Mouse (Mus musculus): Measurements from ENCODE around the gene Msl2. TPM values are rescaled to one million over a fixed set of nuclear protein-coding genes. Genes with fewer than 3 reads are reported as not detected.

The Msl2 gene
- polyA plus RNA-seq, 1 experiment from 2014 or later, result 4.7 TPM

DNA sequence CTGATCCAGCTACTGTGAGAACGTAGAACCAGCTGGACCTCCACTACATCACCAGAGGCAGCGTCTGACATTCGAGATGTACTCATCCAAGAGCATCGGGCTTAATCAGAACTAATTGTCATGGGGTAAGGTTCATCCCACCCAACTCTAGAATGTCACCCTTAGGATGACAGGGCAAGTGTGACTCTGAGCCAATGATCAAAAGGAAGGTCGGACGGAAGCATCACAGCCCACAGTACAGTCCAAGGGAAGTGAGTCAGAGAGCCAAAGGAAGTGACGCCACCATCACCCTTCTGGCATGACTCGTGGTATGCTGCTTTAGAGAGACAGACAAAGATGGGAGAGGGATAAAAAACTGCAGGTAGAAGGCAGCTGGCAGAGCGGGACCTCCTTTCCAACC is 31.7 kb upstream of the Msl2 start:
- no peak for ATAC-seq (replicated peaks; ENCODE audit: low FRiP score)

GRCm38 (mm10) chr9:101045710-101046338 is 28.1 kb upstream of the Msl2 start:
- H3K4me3 ChIP-seq (ENCODE audit: low read depth, low read length), result no peak overlapping the region
- no peaks in the 10 kb centered on the region for H3K36me3 ChIP-seq (ENCODE audit: control insufficient read depth, insufficient read depth, low read length)
- no peak overlapping the region for H3K27ac ChIP-seq (ENCODE audit: low read depth, low read length)
- H3K4me1 ChIP-seq (replicated peaks; ENCODE audit: control insufficient read depth, insufficient read depth, low read length), result 0 out of 2 replicates have a peak, but pooled peaks cover 4% of the 10 kb centered on the region
- DNase-seq (ENCODE audit: low spot score), result no peak
- no peaks in the 10 kb centered on the region for H3K27me3 ChIP-seq (replicated peaks; ENCODE audit: control insufficient read depth, insufficient read depth, low read length)
- no peak for ATAC-seq (replicated peaks; ENCODE audit: low FRiP score)
- WGBS, result 47% methylated on average over 15 of the region's 15 CpGs
- H3K4me2 ChIP-seq, result peak overlapping the region; percentile 39
- H3K9me3 ChIP-seq (ENCODE audit: control insufficient read depth, low read length), result no peaks in the 10 kb centered on the region
- H3K9ac ChIP-seq (ENCODE audit: low read depth, low read length), result no peak overlapping the region

More for the DNA sequence above, 31.7 kb upstream of the Msl2 start:
- WGBS, result 69% methylated on average over 9 of the region's 9 CpGs
- no peak for DNase-seq (ENCODE audit: low spot score)
- H3K4me2 ChIP-seq, result no peak overlapping the region
- no peaks in the 10 kb centered on the region for H3K27me3 ChIP-seq (replicated peaks; ENCODE audit: control insufficient read depth, insufficient read depth, low read length)
- no peaks in the 10 kb centered on the region for H3K9me3 ChIP-seq (ENCODE audit: control insufficient read depth, low read length)
- 0 out of 2 replicates have a peak, but pooled peaks cover 4% of the 10 kb centered on the region for H3K4me1 ChIP-seq (replicated peaks; ENCODE audit: control insufficient read depth, insufficient read depth, low read length)
- no peak overlapping the region for H3K27ac ChIP-seq (ENCODE audit: low read depth, low read length)
- H3K9ac ChIP-seq (ENCODE audit: low read depth, low read length), result no peak overlapping the region
- H3K4me3 ChIP-seq (ENCODE audit: low read depth, low read length), result no peak overlapping the region
- H3K36me3 ChIP-seq (ENCODE audit: control insufficient read depth, insufficient read depth, low read length), result no peaks in the 10 kb centered on the region

GRCm38 (mm10) chr9:101052007-101052406 is 21.9 kb upstream of the Msl2 start:
- no peak for DNase-seq (ENCODE audit: low spot score)
- 83% methylated on average over 3 of the region's 3 CpGs for WGBS
- no peaks in the 10 kb centered on the region for H3K36me3 ChIP-seq (ENCODE audit: control insufficient read depth, insufficient read depth, low read length)
- no peaks in the 10 kb centered on the region for H3K27me3 ChIP-seq (replicated peaks; ENCODE audit: control insufficient read depth, insufficient read depth, low read length)
- no peak overlapping the region for H3K27ac ChIP-seq (ENCODE audit: low read depth, low read length)
- H3K9me3 ChIP-seq (ENCODE audit: control insufficient read depth, low read length), result no peaks in the 10 kb centered on the region
- no peak overlapping the region for H3K4me3 ChIP-seq (ENCODE audit: low read depth, low read length)
- H3K4me2 ChIP-seq, result no peak overlapping the region
- no peak for ATAC-seq (replicated peaks; ENCODE audit: low FRiP score)
- H3K9ac ChIP-seq (ENCODE audit: low read depth, low read length), result no peak overlapping the region
- no peaks in the 10 kb centered on the region for H3K4me1 ChIP-seq (replicated peaks; ENCODE audit: control insufficient read depth, insufficient read depth, low read length)

DNA sequence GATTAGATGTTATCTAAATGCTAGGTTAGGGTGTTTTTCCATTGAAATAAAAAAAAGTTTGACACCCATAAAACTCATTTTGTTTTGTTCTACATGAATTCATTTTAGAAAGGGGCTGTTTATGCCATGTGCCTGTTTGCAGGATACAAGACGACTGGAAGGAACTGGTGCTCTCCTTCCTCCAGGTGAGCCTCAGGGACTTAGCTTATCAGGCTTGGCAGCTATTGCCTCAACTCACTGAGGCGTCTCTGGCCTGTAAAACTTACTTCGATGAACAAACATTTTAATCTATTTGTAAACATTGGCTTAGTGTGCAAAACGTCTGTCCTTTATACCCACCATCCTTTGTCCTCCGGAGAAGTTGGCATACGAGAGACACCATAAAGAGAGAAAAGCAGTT is 21.2 kb upstream of the Msl2 start:
- Histone ChIP-seq H3K9ac (ENCODE audit: low read depth, low read length) (no peak overlapping the region), H3K4me1 (replicated peaks; ENCODE audit: control insufficient read depth, insufficient read depth, low read length) (no peaks in the 10 kb centered on the region), H3K36me3 (ENCODE audit: control insufficient read depth, insufficient read depth, low read length) (no peaks in the 10 kb centered on the region), H3K27me3 (replicated peaks; ENCODE audit: control insufficient read depth, insufficient read depth, low read length) (no peaks in the 10 kb centered on the region), H3K4me2 (no peak overlapping the region), H3K27ac (ENCODE audit: low read depth, low read length) (no peak overlapping the region), H3K4me3 (ENCODE audit: low read depth, low read length) (no peak overlapping the region), H3K9me3 (ENCODE audit: control insufficient read depth, low read length) (no peaks in the 10 kb centered on the region)
- ATAC-seq (replicated peaks; ENCODE audit: low FRiP score) (no peak), DNase-seq (ENCODE audit: low spot score) (no peak)
- WGBS, result 62% methylated on average over 6 of the region's 6 CpGs

- WGBS, result 71% methylated on average over 14 of the region's 14 CpGs
Observed at GRCm38 (mm10) chr9:101053279-101053678, 20.6 kb upstream of the Msl2 start.

GRCm38 (mm10) chr9:101057156-101057555 is 16.7 kb upstream of the Msl2 start:
- Histone ChIP-seq H3K9me3 (ENCODE audit: control insufficient read depth, low read length) (no peaks in the 10 kb centered on the region), H3K9ac (ENCODE audit: low read depth, low read length) (no peak overlapping the region), H3K27ac (ENCODE audit: low read depth, low read length) (no peak overlapping the region), H3K27me3 (replicated peaks; ENCODE audit: control insufficient read depth, insufficient read depth, low read length) (no peaks in the 10 kb centered on the region), H3K4me3 (ENCODE audit: low read depth, low read length) (no peak overlapping the region), H3K4me1 (replicated peaks; ENCODE audit: control insufficient read depth, insufficient read depth, low read length) (no peaks in the 10 kb centered on the region), H3K4me2 (no peak overlapping the region), H3K36me3 (ENCODE audit: control insufficient read depth, insufficient read depth, low read length) (no peaks in the 10 kb centered on the region)
- no peak for DNase-seq (ENCODE audit: low spot score)
- over 99% methylated on average over 4 of the region's 4 CpGs for WGBS
- ATAC-seq (replicated peaks; ENCODE audit: low FRiP score), result no peak

More at GRCm38 (mm10) chr9:101053279-101053678, 20.6 kb upstream of the Msl2 start:
- no peak overlapping the region for H3K4me2 ChIP-seq
- H3K36me3 ChIP-seq (ENCODE audit: control insufficient read depth, insufficient read depth, low read length), result no peaks in the 10 kb centered on the region
- DNase-seq (ENCODE audit: low spot score), result no peak
- H3K9me3 ChIP-seq (ENCODE audit: control insufficient read depth, low read length), result no peaks in the 10 kb centered on the region
- no peaks in the 10 kb centered on the region for H3K4me1 ChIP-seq (replicated peaks; ENCODE audit: control insufficient read depth, insufficient read depth, low read length)
- H3K27ac ChIP-seq (ENCODE audit: low read depth, low read length), result no peak overlapping the region
- no peak for ATAC-seq (replicated peaks; ENCODE audit: low FRiP score)
- H3K9ac ChIP-seq (ENCODE audit: low read depth, low read length), result no peak overlapping the region
- no peaks in the 10 kb centered on the region for H3K27me3 ChIP-seq (replicated peaks; ENCODE audit: control insufficient read depth, insufficient read depth, low read length)
- no peak overlapping the region for H3K4me3 ChIP-seq (ENCODE audit: low read depth, low read length)

DNA sequence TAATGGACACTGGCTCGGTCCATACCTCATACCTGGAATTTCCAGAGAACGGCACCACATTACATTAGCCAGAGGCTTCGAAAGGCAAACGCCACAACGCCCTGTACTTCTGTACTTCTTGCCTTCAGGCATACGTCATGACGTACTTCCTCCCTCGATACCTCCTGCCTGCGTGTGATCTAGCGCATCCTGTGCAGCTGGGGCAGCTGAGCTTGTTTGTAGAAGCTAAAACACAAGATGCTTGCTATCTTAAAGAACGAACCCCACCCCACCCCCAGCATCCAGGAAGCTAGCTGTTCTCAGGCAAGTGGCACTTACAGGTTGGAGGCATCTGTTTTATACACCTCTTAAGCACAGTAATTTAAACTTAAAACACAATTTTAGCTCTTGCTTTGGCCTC is 12.9 kb upstream of the Msl2 start:
- no peak overlapping the region for H3K4me2 ChIP-seq
- no peak overlapping the region for H3K4me3 ChIP-seq (ENCODE audit: low read depth, low read length)
- H3K9me3 ChIP-seq (ENCODE audit: control insufficient read depth, low read length), result no peaks in the 10 kb centered on the region
- no peak overlapping the region for H3K27ac ChIP-seq (ENCODE audit: low read depth, low read length)
- no peaks in the 10 kb centered on the region for H3K36me3 ChIP-seq (ENCODE audit: control insufficient read depth, insufficient read depth, low read length)
- no peaks in the 10 kb centered on the region for H3K4me1 ChIP-seq (replicated peaks; ENCODE audit: control insufficient read depth, insufficient read depth, low read length)
- ATAC-seq (replicated peaks; ENCODE audit: low FRiP score), result no peak
- no peaks in the 10 kb centered on the region for H3K27me3 ChIP-seq (replicated peaks; ENCODE audit: control insufficient read depth, insufficient read depth, low read length)
- DNase-seq (ENCODE audit: low spot score), result no peak
- no peak overlapping the region for H3K9ac ChIP-seq (ENCODE audit: low read depth, low read length)
- 61% methylated on average over 11 of the region's 11 CpGs for WGBS

DNA sequence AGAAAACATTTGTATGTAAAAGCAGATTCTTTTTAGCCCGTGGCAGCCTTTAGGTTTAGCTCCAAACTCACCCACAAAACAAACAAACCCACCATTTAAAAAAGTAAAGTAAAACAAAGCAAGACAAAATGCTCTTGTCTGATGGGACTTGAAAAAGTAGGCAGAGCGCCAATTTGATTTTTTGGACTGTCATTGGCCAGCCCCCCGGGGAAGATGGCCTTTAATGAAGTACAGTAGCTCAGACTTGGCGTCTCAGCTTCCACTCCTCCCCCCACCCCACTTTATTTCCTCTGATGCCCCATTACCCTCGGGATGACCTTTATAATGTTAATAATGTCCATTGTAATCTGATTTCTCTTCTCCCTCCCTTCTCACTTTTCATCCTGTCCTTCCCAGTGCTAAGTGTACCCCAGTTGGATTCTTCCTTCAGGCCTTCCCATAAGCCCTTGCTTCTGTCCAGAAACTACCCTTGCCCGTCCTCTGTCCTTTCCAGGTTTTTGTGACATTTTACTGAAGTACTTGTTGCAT is 11.6 kb upstream of the Msl2 start:
- ATAC-seq (replicated peaks; ENCODE audit: low FRiP score) (no peak), DNase-seq (ENCODE audit: low spot score) (no peak)
- no peaks in the 10 kb centered on the region for H3K9me3 ChIP-seq (ENCODE audit: control insufficient read depth, low read length)
- no peaks in the 10 kb centered on the region for H3K27me3 ChIP-seq (replicated peaks; ENCODE audit: control insufficient read depth, insufficient read depth, low read length)
- 74% methylated on average over 6 of the region's 6 CpGs for WGBS
- no peaks in the 10 kb centered on the region for H3K4me1 ChIP-seq (replicated peaks; ENCODE audit: control insufficient read depth, insufficient read depth, low read length)
- no peak overlapping the region for H3K27ac ChIP-seq (ENCODE audit: low read depth, low read length)
- no peak overlapping the region for H3K9ac ChIP-seq (ENCODE audit: low read depth, low read length)
- H3K36me3 ChIP-seq (ENCODE audit: control insufficient read depth, insufficient read depth, low read length), result no peaks in the 10 kb centered on the region
- H3K4me3 ChIP-seq (ENCODE audit: low read depth, low read length), result no peak overlapping the region
- H3K4me2 ChIP-seq, result no peak overlapping the region

DNA sequence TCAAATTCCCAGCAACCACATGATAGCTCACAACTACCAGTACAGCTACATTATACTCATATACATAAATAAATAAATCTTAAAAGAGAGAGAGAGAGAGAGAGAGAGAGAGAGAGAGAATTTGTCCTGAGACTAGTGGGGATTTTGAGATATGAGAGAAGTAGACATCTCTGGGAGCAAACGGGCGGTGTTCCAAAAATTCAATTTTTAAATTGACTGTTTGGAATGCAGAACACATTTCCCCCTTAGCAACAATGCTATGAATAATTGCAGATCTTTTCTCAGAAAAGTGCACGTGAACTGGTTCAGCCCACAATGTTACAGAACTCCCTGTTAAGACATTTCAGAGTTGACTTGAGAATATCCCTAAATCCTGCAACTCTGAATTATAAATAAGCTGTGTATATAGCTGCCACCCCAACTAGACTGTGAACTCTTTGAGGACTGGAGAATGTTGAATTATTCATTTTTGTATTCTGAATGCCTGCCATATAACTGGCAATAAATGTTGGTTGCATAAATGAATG is 8.8 kb upstream of the Msl2 start:
- Histone ChIP-seq H3K27ac (ENCODE audit: low read depth, low read length) (no peak overlapping the region), H3K36me3 (ENCODE audit: control insufficient read depth, insufficient read depth, low read length) (no peaks in the 10 kb centered on the region), H3K9ac (ENCODE audit: low read depth, low read length) (no peak overlapping the region), H3K4me1 (replicated peaks; ENCODE audit: control insufficient read depth, insufficient read depth, low read length) (no peaks in the 10 kb centered on the region), H3K4me2 (no peak overlapping the region), H3K27me3 (replicated peaks; ENCODE audit: control insufficient read depth, insufficient read depth, low read length) (no peaks in the 10 kb centered on the region), H3K4me3 (ENCODE audit: low read depth, low read length) (no peak overlapping the region), H3K9me3 (ENCODE audit: control insufficient read depth, low read length) (no peaks in the 10 kb centered on the region)
- 91% methylated on average over 3 of the region's 3 CpGs for whole genome bisulfite sequencing
- no peak for ATAC-seq (replicated peaks; ENCODE audit: low FRiP score)
- no peak for DNase-seq (ENCODE audit: low spot score)

All from liver, embryonic 11.5 days (tissue).